Mouse (Mus musculus): ENCODE data around the gene Coro6. TPM values are rescaled to one million over a fixed set of nuclear protein-coding genes. Genes with fewer than 3 reads are reported as not detected.

Coro6 gene
- polyA plus RNA-seq, 1 experiment from 2014 or later: 0.40 TPM

GRCm38 (mm10) chr11:77488771-77489581 is 26.8 kb downstream of the Coro6 start:
- WGBS: 4% methylated on average over 55 of the region's 55 CpGs
- peaks cover 33% of the 10 kb centered on the region for H3K4me1 ChIP-seq (replicated peaks; ENCODE audit: control insufficient read depth, insufficient read depth, low read length)

GRCm38 (mm10) chr11:77489591-77490235 is 27.5 kb downstream of the Coro6 start, which contains the start of gene Ankrd13b:
TSS of gene Ankrd13b (minus strand) at chr11:77489678.
- Histone ChIP-seq H3K9ac (ENCODE audit: low read depth, low read length) (peak within 1 kb of the TSS; percentile 79), H3K4me1 (replicated peaks; ENCODE audit: control insufficient read depth, insufficient read depth, low read length) (peaks cover 41% of the 10 kb centered on the region), H3K27me3 (replicated peaks; ENCODE audit: control insufficient read depth, insufficient read depth, low read length) (no peaks in the 10 kb centered on the region), H3K4me2 (peak within 1 kb of the TSS; percentile 98), H3K27ac (ENCODE audit: low read depth, low read length) (no peak within 1 kb of the TSS), H3K9me3 (ENCODE audit: control insufficient read depth, low read length) (no peaks in the 10 kb centered on the region), H3K4me3 (ENCODE audit: low read depth, low read length) (peak within 1 kb of the TSS; percentile 89), H3K36me3 (ENCODE audit: control insufficient read depth, insufficient read depth, low read length) (no peaks in the 10 kb centered on the region)
- under 1% methylated on average over 50 of the region's 87 CpGs for WGBS
- ATAC-seq (replicated peaks; ENCODE audit: low FRiP score) (no peak), DNase-seq (ENCODE audit: low spot score) (no peak)

More at GRCm38 (mm10) chr11:77488771-77489581, 26.8 kb downstream of the Coro6 start:
- ATAC-seq (replicated peaks; ENCODE audit: low FRiP score): no peak
- Histone ChIP-seq H3K9ac (ENCODE audit: low read depth, low read length) (peak overlapping the region; percentile 79), H3K36me3 (ENCODE audit: control insufficient read depth, insufficient read depth, low read length) (no peaks in the 10 kb centered on the region), H3K4me3 (ENCODE audit: low read depth, low read length) (peak overlapping the region; percentile 89), H3K4me2 (peak overlapping the region; percentile 98), H3K27ac (ENCODE audit: low read depth, low read length) (no peak overlapping the region), H3K27me3 (replicated peaks; ENCODE audit: control insufficient read depth, insufficient read depth, low read length) (no peaks in the 10 kb centered on the region), H3K9me3 (ENCODE audit: control insufficient read depth, low read length) (no peaks in the 10 kb centered on the region)
- no peak for DNase-seq (ENCODE audit: low spot score)

GRCm38 (mm10) chr11:77490451-77490850 is 28.2 kb downstream of the Coro6 start:
- Histone ChIP-seq H3K27me3 (replicated peaks; ENCODE audit: control insufficient read depth, insufficient read depth, low read length) (no peaks in the 10 kb centered on the region), H3K36me3 (ENCODE audit: control insufficient read depth, insufficient read depth, low read length) (no peaks in the 10 kb centered on the region), H3K9me3 (ENCODE audit: control insufficient read depth, low read length) (no peaks in the 10 kb centered on the region), H3K4me1 (replicated peaks; ENCODE audit: control insufficient read depth, insufficient read depth, low read length) (peaks cover 45% of the 10 kb centered on the region), H3K4me3 (ENCODE audit: low read depth, low read length) (no peak overlapping the region), H3K27ac (ENCODE audit: low read depth, low read length) (no peak overlapping the region), H3K9ac (ENCODE audit: low read depth, low read length) (no peak overlapping the region; the same call in 1 of the 2 replicates), H3K4me2 (peak overlapping the region; percentile 98)
- no peak for ATAC-seq (replicated peaks; ENCODE audit: low FRiP score)
- no peak for DNase-seq (ENCODE audit: low spot score)
- WGBS: 71% methylated on average over 6 of the region's 6 CpGs

GRCm38 (mm10) chr11:77491123-77491501 is 28.9 kb downstream of the Coro6 start:
- ATAC-seq (replicated peaks; ENCODE audit: low FRiP score): peak; percentile 62
- Histone ChIP-seq H3K4me2 (peak overlapping the region; percentile 98), H3K9me3 (ENCODE audit: control insufficient read depth, low read length) (no peaks in the 10 kb centered on the region), H3K4me1 (replicated peaks; ENCODE audit: control insufficient read depth, insufficient read depth, low read length) (peaks cover 50% of the 10 kb centered on the region), H3K4me3 (ENCODE audit: low read depth, low read length) (peak overlapping the region; percentile 93), H3K36me3 (ENCODE audit: control insufficient read depth, insufficient read depth, low read length) (no peaks in the 10 kb centered on the region), H3K27ac (ENCODE audit: low read depth, low read length) (peak overlapping the region; percentile 91), H3K27me3 (replicated peaks; ENCODE audit: control insufficient read depth, insufficient read depth, low read length) (no peaks in the 10 kb centered on the region), H3K9ac (ENCODE audit: low read depth, low read length) (peak overlapping the region; percentile 91)
- 0% methylated on average over 13 of the region's 13 CpGs for WGBS
- DNase-seq (ENCODE audit: low spot score): peak; percentile 95

GRCm38 (mm10) chr11:77491502-77492291 is 29.5 kb downstream of the Coro6 start:
- peak overlapping the region; percentile 91 for H3K27ac ChIP-seq (ENCODE audit: low read depth, low read length)
- ATAC-seq (replicated peaks; ENCODE audit: low FRiP score): peak; percentile 48
- no peaks in the 10 kb centered on the region for H3K36me3 ChIP-seq (ENCODE audit: control insufficient read depth, insufficient read depth, low read length)
- H3K9ac ChIP-seq (ENCODE audit: low read depth, low read length): peak overlapping the region; percentile 91
- no peaks in the 10 kb centered on the region for H3K9me3 ChIP-seq (ENCODE audit: control insufficient read depth, low read length)
- peaks cover 53% of the 10 kb centered on the region for H3K4me1 ChIP-seq (replicated peaks; ENCODE audit: control insufficient read depth, insufficient read depth, low read length)
- WGBS: under 1% methylated on average over 23 of the region's 23 CpGs
- H3K4me3 ChIP-seq (ENCODE audit: low read depth, low read length): peak overlapping the region; percentile 93
- H3K27me3 ChIP-seq (replicated peaks; ENCODE audit: control insufficient read depth, insufficient read depth, low read length): no peaks in the 10 kb centered on the region
- DNase-seq (ENCODE audit: low spot score): no peak
- H3K4me2 ChIP-seq: peak overlapping the region; percentile 98

GRCm38 (mm10) chr11:77492311-77492871 is 30.2 kb downstream of the Coro6 start:
- no peaks in the 10 kb centered on the region for H3K9me3 ChIP-seq (ENCODE audit: control insufficient read depth, low read length)
- WGBS: under 1% methylated on average over 13 of the region's 18 CpGs
- peaks cover 60% of the 10 kb centered on the region for H3K4me1 ChIP-seq (replicated peaks; ENCODE audit: control insufficient read depth, insufficient read depth, low read length)
- H3K27ac ChIP-seq (ENCODE audit: low read depth, low read length): peak overlapping the region; percentile 91
- H3K27me3 ChIP-seq (replicated peaks; ENCODE audit: control insufficient read depth, insufficient read depth, low read length): no peaks in the 10 kb centered on the region
- ATAC-seq (replicated peaks; ENCODE audit: low FRiP score) (peak; percentile 1; the same call in 1 of the 2 replicates), DNase-seq (ENCODE audit: low spot score) (no peak)
- no peaks in the 10 kb centered on the region for H3K36me3 ChIP-seq (ENCODE audit: control insufficient read depth, insufficient read depth, low read length)
- H3K4me2 ChIP-seq: peak overlapping the region; percentile 98
- H3K9ac ChIP-seq (ENCODE audit: low read depth, low read length): peak overlapping the region; percentile 91
- H3K4me3 ChIP-seq (ENCODE audit: low read depth, low read length): peak overlapping the region; percentile 93

GRCm38 (mm10) chr11:77492911-77493332 is 30.7 kb downstream of the Coro6 start:
- Histone ChIP-seq H3K4me3 (ENCODE audit: low read depth, low read length) (peak overlapping the region; percentile 93), H3K27me3 (replicated peaks; ENCODE audit: control insufficient read depth, insufficient read depth, low read length) (no peaks in the 10 kb centered on the region), H3K27ac (ENCODE audit: low read depth, low read length) (peak overlapping the region; percentile 91), H3K4me1 (replicated peaks; ENCODE audit: control insufficient read depth, insufficient read depth, low read length) (peaks cover 65% of the 10 kb centered on the region), H3K4me2 (peak overlapping the region; percentile 98), H3K9me3 (ENCODE audit: control insufficient read depth, low read length) (no peaks in the 10 kb centered on the region), H3K9ac (ENCODE audit: low read depth, low read length) (peak overlapping the region; percentile 91), H3K36me3 (ENCODE audit: control insufficient read depth, insufficient read depth, low read length) (no peaks in the 10 kb centered on the region)
- DNase-seq (ENCODE audit: low spot score) (peak; percentile 92), ATAC-seq (replicated peaks; ENCODE audit: low FRiP score) (peak; percentile 81)
- WGBS: under 1% methylated on average over 32 of the region's 32 CpGs

Measured in liver, embryonic 11.5 days (tissue).